Mouse (Mus musculus) embryonic facial prominence, embryonic 12.5 days (tissue): ENCODE data around the gene Cox11. TPM values are rescaled to one million over a fixed set of nuclear protein-coding genes. Genes with fewer than 3 reads are reported as not detected.

ENCODE experiments used
- ATAC-seq: fragments of 200-750 bp; cut with Nextera tagmentation; 2 replicates; pipeline ENCODE4 v1.8.0; 2017; ENCODE audit not compliant: insufficient number of reproducible peaks, insufficient read depth, low FRiP score, low TSS enrichment
- H3K27ac ChIP-seq: fragments of 300-500 bp; sonication (generic); 2 replicates; pipeline ENCODE4 v1.5.1; 2016; ENCODE audit warnings: mild to moderate bottlenecking
- H3K27me3 ChIP-seq: fragments of 300-500 bp; sonication (generic); 2 replicates; pipeline ENCODE4 v1.6.1; 2016; ENCODE audit warnings: mild to moderate bottlenecking, moderate library complexity
- H3K36me3 ChIP-seq: fragments of 300-500 bp; sonication (generic); 2 replicates; pipeline ENCODE4 v1.6.1; 2016; ENCODE audit warnings: mild to moderate bottlenecking
- H3K4me1 ChIP-seq: fragments of 300-500 bp; sonication (generic); 2 replicates; pipeline ENCODE4 v1.6.1; 2016
- H3K4me2 ChIP-seq: fragments of 300-500 bp; sonication (generic); replicated peaks from 2 replicates; pipeline ENCODE4 v1.6.1; 2016; ENCODE audit warnings: mild to moderate bottlenecking, moderate library complexity
- H3K4me3 ChIP-seq: fragments of 300-500 bp; sonication (generic); 2 replicates; pipeline ENCODE4 v1.5.1; 2016; ENCODE audit warnings: mild to moderate bottlenecking
- H3K9ac ChIP-seq: fragments of 300-500 bp; sonication (generic); 2 replicates; pipeline ENCODE4 v1.6.1; 2016; ENCODE audit warnings: mild to moderate bottlenecking, moderate library complexity
- H3K9me3 ChIP-seq: fragments of 300-500 bp; sonication (generic); 2 replicates; pipeline ENCODE4 v1.6.1; 2016; ENCODE audit warnings: mild to moderate bottlenecking, moderate library complexity
- WGBS: fragments of 180-500 bp; shearing (Covaris S2); methylation state at CpG from one replicate; pipeline ENCODE4 v1.1.7; 2016; 5-methylcytosine and 5-hydroxymethylcytosine counted together
- polyA plus RNA-seq: library from polyadenylated mRNA; unstranded; fragments of >200 nt; fragmentation: Nextera tagmentation; extraction: Ambion mirVana; gene quantifications from 2 replicates; pipeline ENCODE4 v1.2.1, GENCODE M21; 2016

The Cox11 gene
- polyA plus RNA-seq, 1 experiment from 2014 or later = 47.9 TPM

DNA sequence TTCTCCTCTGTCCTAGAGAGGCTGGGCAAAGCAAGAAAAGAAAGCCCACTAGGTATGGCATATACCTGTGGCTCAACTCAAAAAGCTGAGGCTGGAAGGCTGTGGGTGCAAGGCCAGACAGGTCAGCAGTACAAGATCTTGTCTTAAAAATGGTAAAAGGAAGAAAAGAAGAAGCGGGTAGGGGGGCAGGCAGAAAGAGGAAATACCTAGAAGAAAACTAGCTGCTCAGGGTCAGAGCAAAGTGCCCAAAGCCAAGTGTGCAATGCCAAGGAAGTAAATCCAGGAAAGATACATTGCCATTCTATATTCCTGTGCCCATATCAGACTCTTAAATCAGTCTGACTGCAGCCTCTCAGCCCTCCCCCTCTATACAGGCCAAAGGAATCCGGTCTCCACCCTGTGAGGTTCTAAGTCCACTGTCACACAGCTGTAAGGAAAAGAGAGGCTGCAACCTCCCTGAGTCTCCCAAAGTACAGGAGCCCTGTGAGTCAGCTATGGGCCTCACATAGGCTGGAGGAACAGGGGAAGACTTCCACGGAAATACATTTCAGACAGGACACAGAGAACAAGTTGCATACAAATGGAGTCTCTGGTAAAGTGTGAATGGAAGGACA, 28.3 kb downstream of the Cox11 start:
- 57% methylated on average over 3 of the region's 3 CpGs for WGBS
- peaks cover 24% of the 10 kb centered on the region for H3K4me1 ChIP-seq
- no peak overlapping the region for H3K4me3 ChIP-seq
- H3K9ac ChIP-seq = no peak overlapping the region
- H3K27ac ChIP-seq = peak overlapping the region; percentile 78
- H3K27me3 ChIP-seq = no peaks in the 10 kb centered on the region
- no peak overlapping the region for H3K4me2 ChIP-seq
- H3K36me3 ChIP-seq = no peaks in the 10 kb centered on the region
- ATAC-seq = no peak
- no peaks in the 10 kb centered on the region for H3K9me3 ChIP-seq

DNA sequence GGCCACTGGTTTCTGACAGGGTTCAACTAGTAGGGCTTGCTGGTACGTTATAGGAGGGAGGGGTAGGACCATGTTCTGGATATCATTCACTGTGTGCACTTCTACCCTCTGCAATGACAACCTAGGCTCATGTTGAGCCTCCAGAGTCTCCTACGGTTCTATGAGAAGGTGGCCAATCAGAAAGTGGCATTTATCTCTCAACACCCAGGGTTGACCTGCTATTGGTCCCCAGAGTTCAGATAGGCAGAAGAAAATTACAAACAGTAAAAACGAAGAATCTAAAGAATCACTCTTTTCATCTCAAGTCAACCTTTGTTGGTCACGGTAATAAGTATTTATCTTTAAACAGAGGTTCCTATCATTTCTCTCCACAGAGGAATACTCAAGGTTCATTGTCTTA, 28.9 kb downstream of the Cox11 start:
- no peak for ATAC-seq
- Histone ChIP-seq H3K4me2 (no peak overlapping the region), H3K4me3 (no peak overlapping the region), H3K4me1 (peaks cover 24% of the 10 kb centered on the region), H3K27me3 (no peaks in the 10 kb centered on the region), H3K27ac (no peak overlapping the region), H3K36me3 (no peaks in the 10 kb centered on the region), H3K9ac (no peak overlapping the region), H3K9me3 (no peaks in the 10 kb centered on the region)
- 86% methylated on average over 4 of the region's 4 CpGs for WGBS

DNA sequence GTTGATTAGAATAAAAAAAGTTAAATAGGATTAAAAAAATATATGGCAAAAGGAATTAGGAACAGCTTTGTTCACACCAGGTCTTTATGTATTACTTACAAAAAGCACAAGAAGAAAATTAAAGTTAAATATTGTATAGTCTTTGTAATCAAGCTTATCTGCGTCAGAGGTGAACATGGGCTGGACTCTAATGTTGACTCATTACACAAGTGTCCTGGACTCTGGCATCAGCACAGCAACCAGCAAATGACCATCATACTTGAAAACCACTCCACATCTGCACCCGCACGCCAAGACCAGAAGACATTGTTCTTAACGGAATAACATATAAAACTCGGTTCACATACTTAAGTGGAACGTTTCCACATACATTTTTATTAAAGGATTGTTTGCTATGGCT, 29.4 kb downstream of the Cox11 start:
- Histone ChIP-seq H3K4me3 (no peak overlapping the region), H3K9me3 (no peaks in the 10 kb centered on the region)
- WGBS = 95% methylated on average over 6 of the region's 6 CpGs

DNA sequence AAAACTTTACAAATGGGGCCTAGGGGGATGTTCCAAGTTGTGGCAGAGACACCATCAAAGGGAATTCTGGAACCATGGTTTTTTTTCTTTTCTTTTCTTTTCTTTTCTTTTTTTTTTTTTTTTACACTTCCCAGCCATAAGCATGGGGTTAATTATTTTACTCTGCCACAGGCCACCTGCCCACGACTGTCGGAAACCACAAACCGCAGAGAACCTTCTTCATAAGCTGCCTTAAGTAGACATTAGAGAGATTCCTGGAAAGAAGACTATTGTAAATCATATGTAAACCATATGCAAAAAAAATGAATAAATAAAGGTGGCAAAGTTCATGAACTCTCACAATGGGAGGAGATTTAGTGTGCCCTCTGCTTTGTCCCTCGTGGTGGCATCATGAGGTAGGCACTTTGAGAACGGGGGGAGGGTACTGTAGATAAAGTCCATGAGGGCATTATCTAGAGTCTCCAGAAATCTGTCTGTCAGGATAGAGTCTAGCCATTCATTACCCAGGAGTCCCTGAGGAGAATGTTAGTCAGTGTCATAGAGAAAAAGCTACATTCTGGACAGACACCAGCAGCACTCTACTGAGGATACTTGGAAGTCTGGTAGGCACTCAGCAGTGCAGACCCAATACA, 37.6 kb downstream of the Cox11 start:
- no peaks in the 10 kb centered on the region for H3K4me1 ChIP-seq
- H3K9me3 ChIP-seq = no peaks in the 10 kb centered on the region
- WGBS = 81% methylated on average over 5 of the region's 5 CpGs
- H3K27me3 ChIP-seq = no peaks in the 10 kb centered on the region
- H3K27ac ChIP-seq = no peak overlapping the region
- H3K36me3 ChIP-seq = no peaks in the 10 kb centered on the region; the same call in 1 of the 2 replicates
- no peak overlapping the region for H3K4me3 ChIP-seq
- H3K9ac ChIP-seq = no peak overlapping the region
- ATAC-seq = no peak
- no peak overlapping the region for H3K4me2 ChIP-seq

More for the DNA sequence above, 29.4 kb downstream of the Cox11 start:
- ATAC-seq = no peak
- Histone ChIP-seq H3K4me1 (peaks cover 24% of the 10 kb centered on the region), H3K4me2 (no peak overlapping the region), H3K27ac (no peak overlapping the region), H3K27me3 (no peaks in the 10 kb centered on the region), H3K36me3 (no peaks in the 10 kb centered on the region; the same call in 1 of the 2 replicates), H3K9ac (no peak overlapping the region)

DNA sequence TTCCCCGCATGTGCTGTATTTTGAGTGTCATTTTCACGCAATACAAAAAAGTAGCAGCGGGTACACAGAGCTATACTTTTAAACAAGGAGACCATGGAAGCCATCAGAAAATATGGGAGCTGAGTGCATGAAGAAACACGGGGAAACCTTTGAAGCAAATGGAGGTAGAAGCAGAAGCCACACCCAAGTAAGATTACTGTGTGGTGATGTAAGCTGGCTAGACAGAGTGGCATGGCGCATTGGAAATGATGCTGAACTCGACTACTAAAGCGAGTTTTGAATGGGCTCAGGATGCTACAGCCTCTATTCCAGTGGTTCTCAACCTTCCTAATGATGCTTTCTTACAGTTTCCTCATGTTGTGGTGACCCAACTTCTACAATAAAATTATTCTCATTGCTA, 39.1 kb downstream of the Cox11 start:
- Histone ChIP-seq H3K27me3 (no peaks in the 10 kb centered on the region), H3K4me3 (no peak overlapping the region), H3K9ac (no peak overlapping the region), H3K9me3 (no peaks in the 10 kb centered on the region), H3K4me2 (no peak overlapping the region), H3K36me3 (no peaks in the 10 kb centered on the region; the same call in 1 of the 2 replicates), H3K27ac (no peak overlapping the region), H3K4me1 (no peaks in the 10 kb centered on the region)
- WGBS = 89% methylated on average over 7 of the region's 7 CpGs
- no peak for ATAC-seq

DNA sequence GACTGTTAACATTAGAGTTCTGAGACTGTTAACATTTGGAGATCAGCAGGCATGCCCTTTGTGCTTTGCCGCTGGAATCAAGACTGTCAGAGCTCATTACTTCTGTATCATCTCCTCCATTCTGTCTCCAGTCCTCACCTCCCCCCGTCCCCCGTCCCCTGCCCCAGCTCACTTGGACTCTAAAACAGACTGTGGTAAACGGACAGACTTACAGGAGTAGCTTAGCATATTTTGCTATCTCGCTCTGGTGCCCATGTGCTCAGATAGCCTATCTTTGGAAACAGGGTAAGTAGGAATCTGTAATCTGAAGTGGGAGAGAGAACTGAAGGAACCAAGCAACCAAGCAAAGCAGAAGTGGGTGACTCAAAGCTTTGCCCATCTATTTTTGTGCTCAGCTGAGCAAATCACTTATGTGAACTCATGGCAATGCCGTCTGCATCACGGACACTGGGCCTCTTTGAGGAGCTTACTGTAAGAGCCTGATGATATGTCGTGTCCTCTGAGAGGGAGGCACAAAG, 39.9 kb downstream of the Cox11 start:
- 85% methylated on average over 8 of the region's 8 CpGs for WGBS
- Histone ChIP-seq H3K4me1 (no peaks in the 10 kb centered on the region), H3K27me3 (no peaks in the 10 kb centered on the region), H3K27ac (no peak overlapping the region), H3K9me3 (no peaks in the 10 kb centered on the region), H3K36me3 (no peaks in the 10 kb centered on the region), H3K4me3 (no peak overlapping the region), H3K4me2 (no peak overlapping the region), H3K9ac (no peak overlapping the region)
- no peak for ATAC-seq

DNA sequence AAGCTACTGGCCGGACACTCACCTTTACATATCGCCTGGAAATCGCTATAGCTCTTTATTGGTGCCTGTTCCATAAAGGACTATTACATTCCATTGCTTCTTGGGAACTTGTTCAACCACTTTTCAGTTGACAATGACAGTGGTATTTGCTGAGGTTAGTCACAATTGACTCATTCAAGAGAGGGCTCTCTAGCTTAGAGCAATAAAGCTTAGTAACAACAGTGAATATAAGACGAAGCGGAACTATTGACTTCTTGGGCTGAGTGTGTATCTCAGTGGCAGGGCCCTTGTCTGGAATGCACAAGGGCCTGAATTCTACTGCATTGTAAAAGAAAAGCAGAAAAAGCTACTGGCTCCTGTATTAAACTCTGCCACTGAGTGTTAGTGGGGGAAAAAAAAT, 40.6 kb downstream of the Cox11 start:
- 85% methylated on average over 5 of the region's 5 CpGs for WGBS
- Histone ChIP-seq H3K4me1 (no peaks in the 10 kb centered on the region), H3K4me3 (no peak overlapping the region), H3K27me3 (no peaks in the 10 kb centered on the region), H3K36me3 (no peaks in the 10 kb centered on the region), H3K9ac (no peak overlapping the region), H3K9me3 (no peaks in the 10 kb centered on the region), H3K27ac (no peak overlapping the region), H3K4me2 (no peak overlapping the region)
- no peak for ATAC-seq

DNA sequence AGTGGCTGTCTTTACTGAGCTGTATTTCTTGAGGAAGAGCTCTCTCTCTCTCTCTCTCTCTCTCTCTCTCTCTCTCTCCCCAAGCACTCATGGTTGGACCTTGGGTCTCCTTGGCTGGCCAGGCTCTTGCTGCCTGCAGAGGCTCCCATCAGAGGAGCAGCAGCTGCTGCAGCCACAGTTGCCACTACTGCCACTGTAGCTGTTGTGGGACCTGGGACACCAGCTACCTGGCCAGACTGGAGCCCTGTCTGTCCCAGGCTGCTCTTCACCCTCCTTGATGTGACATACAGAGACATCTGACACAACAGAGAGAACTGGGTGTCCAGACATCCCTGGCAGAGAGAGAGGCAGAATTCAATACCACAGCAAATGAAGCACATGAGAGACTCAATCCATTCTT, 43.2 kb downstream of the Cox11 start:
- no peak overlapping the region for H3K27ac ChIP-seq
- no peak overlapping the region for H3K9ac ChIP-seq
- H3K27me3 ChIP-seq = no peaks in the 10 kb centered on the region
- H3K4me3 ChIP-seq = no peak overlapping the region
- no peaks in the 10 kb centered on the region for H3K9me3 ChIP-seq
- no peaks in the 10 kb centered on the region for H3K4me1 ChIP-seq
- H3K4me2 ChIP-seq = no peak overlapping the region
- ATAC-seq = no peak
- no peaks in the 10 kb centered on the region for H3K36me3 ChIP-seq

DNA sequence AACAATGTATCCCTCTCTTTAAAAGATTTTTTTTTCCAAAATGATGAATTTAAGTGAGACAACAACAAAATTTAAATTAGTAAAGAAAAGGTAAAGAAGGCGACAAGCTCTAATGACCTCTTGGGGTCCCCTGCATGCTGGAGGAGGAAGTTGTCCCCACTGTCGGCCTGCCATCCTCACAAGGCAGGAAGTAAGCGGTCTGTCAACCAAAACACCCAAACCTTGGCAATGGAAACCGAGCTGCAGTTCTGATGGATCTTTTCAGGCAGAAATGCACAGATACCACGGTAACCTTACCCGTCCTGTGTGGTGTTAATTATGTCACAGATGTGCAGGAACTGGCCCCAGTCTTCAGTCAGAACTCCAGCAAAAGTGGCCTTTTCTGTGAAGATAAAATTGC, 46.8 kb downstream of the Cox11 start:
- no peaks in the 10 kb centered on the region for H3K36me3 ChIP-seq
- no peak for ATAC-seq
- 0 out of 2 replicates have a peak overlapping the region, but pooled peaks have one; percentile 6 for H3K27ac ChIP-seq
- no peak overlapping the region for H3K9ac ChIP-seq
- no peaks in the 10 kb centered on the region for H3K9me3 ChIP-seq
- H3K27me3 ChIP-seq = no peaks in the 10 kb centered on the region
- WGBS = 42% methylated on average over 6 of the region's 6 CpGs
- H3K4me3 ChIP-seq = no peak overlapping the region
- H3K4me1 ChIP-seq = peaks cover 9% of the 10 kb centered on the region; the same call in 1 of the 2 replicates
- no peak overlapping the region for H3K4me2 ChIP-seq

DNA sequence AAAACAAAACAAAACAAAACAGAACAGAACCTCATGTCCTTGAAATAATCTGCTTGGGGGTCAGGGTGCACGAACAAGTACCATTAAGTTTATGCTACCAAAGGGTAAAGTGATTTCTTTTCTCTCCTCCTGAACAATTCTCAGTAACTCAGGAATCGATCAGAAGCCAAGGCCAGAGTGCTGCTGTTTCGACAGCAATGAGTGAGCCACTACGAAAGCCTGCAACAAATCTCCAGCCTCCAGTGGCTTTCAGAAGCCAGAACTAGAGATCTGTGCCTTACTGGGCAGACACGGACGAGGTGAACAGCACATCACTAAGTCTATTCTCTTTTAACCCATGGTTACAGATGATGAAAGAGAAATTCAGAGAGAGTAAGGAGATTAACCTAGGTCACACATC, 47.2 kb downstream of the Cox11 start:
- H3K9ac ChIP-seq = no peak overlapping the region
- H3K27me3 ChIP-seq = no peaks in the 10 kb centered on the region
- H3K4me1 ChIP-seq = peaks cover 9% of the 10 kb centered on the region; the same call in 1 of the 2 replicates
- no peak overlapping the region for H3K4me2 ChIP-seq
- no peaks in the 10 kb centered on the region for H3K9me3 ChIP-seq
- H3K4me3 ChIP-seq = no peak overlapping the region
- no peak for ATAC-seq
- no peak overlapping the region for H3K27ac ChIP-seq
- 73% methylated on average over 6 of the region's 6 CpGs for WGBS
- H3K36me3 ChIP-seq = no peaks in the 10 kb centered on the region

DNA sequence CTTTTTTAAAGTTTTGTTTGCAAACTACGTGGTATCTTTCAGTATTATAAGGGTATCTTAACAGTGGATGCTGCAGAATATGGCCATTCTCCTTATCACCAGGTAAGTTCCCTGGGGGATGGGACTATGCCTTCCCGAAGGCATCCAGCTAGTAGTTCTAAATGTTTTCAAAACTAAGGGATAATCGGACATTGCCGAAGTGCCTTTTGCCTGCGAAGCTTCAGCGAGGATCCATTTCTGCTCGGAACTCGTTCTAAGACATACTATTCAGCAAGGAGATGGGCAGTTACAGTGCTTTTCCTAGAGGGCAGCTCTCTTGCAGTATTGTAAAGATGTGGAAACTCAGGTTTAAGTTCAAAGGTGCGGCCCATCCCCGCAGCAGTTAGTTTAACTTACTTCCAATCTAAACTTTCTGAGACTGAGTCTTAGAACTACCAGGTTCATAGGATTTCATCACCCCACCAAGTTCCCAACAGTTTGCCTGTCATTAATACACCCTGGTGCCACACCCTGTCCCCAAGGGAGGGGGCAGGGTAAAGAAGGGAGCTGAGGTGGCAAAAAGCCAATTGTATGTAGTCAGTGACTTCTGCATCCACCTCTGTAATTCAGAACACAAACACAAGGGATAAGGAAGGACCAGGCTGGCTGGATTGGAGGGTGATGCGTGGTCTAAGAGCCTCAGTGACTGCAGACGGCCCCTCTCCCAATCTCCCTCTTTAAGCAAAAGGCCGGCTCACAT, 48.5 kb downstream of the Cox11 start:
- Histone ChIP-seq H3K4me2 (peak overlapping the region; percentile 89), H3K9ac (peak overlapping the region; percentile 48; the same call in 1 of the 2 replicates), H3K27ac (no peak overlapping the region), H3K9me3 (no peaks in the 10 kb centered on the region), H3K4me1 (peaks cover 9% of the 10 kb centered on the region; the same call in 1 of the 2 replicates), H3K36me3 (no peaks in the 10 kb centered on the region), H3K4me3 (peak overlapping the region; percentile 62), H3K27me3 (no peaks in the 10 kb centered on the region)
- no peak for ATAC-seq
- 71% methylated on average over 13 of the region's 13 CpGs for WGBS

DNA sequence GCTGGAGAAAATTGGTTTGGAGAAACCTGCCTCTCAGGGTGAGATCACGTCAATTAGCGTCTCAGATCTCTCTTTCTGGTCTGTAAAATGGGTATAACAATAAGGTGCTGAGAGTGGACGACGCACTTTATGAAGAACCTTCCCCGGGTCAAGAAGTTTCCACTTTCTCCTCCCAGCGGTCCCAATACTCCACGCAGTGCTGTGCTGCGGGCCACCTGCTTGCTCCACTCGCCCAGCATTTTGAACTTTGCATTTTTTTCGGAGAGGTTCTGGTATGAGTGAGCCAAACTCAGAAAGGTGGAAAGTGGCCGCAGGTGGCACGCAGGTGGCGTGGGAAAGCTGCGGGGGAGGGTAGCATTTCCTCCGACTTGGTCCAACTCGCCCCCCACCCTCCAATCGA, 49.1 kb downstream of the Cox11 start:
- no peak overlapping the region for H3K27ac ChIP-seq
- ATAC-seq = peak; percentile 37; the same call in 1 of the 2 replicates
- under 1% methylated on average over 17 of the region's 17 CpGs for WGBS

More for the DNA sequence above, 49.1 kb downstream of the Cox11 start:
- H3K4me2 ChIP-seq = peak overlapping the region; percentile 89
- H3K9ac ChIP-seq = peak overlapping the region; percentile 48
- peak overlapping the region; percentile 62 for H3K4me3 ChIP-seq
- H3K9me3 ChIP-seq = no peaks in the 10 kb centered on the region
- no peaks in the 10 kb centered on the region for H3K36me3 ChIP-seq
- H3K4me1 ChIP-seq = peaks cover 9% of the 10 kb centered on the region; the same call in 1 of the 2 replicates
- H3K27me3 ChIP-seq = no peaks in the 10 kb centered on the region
